Mouse (Mus musculus): Measurements from ENCODE around the gene Eme1. TPM values are rescaled to one million over a fixed set of nuclear protein-coding genes. Genes with fewer than 3 reads are reported as not detected.
A peak's percentile ranks its signal among the peaks of the same experiment; 100 is the strongest.

Eme1 gene
- polyA plus RNA-seq, 1 experiment from 2014 or later: 24.9 TPM

DNA sequence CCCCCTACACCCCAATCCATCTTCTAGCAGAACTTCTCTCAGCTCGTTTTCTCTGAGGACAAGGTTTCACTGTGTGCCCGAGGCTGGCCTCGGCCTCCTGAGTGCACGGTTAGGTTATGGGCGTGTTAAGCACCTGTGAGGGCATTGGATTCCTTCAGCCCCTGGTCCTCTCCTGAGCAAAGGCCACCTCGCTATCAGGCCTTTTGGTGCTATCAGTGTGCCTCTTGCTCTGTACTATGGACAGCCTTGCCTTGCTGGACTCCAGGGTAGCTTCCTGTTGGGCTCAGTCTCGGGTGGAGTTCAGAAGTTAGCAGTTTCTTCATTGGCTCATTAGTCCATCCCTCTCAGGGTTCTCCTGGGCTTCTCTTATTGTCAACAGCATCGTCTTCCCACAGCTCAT is 20.8 kb downstream of the Eme1 start:
- 84% methylated on average over 8 of the region's 8 CpGs for WGBS
- H3K36me3 ChIP-seq: peaks cover 69% of the 10 kb centered on the region

DNA sequence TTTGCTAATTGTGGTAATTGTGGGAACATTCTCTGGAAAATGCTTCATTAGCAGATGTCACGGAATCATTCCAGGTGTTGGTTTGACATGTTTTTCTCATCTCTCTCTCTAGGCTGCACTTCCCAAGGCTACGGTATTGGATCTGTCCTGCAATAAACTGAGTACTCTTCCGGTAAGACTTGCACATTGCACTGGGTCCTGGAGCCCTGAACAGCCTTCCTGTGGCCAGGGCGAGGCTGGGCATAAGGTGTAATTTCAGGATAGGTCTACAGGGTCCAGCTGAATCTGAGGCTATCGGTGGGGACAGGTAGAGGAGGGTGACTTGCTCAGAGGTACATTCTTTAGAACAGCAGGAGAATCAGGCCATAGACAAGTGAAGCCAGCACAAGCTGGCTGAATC is 21.8 kb downstream of the Eme1 start:
- Histone ChIP-seq H3K4me3 (no peak overlapping the region), H3K27ac (no peak overlapping the region), H3K4me2 (replicated peaks) (no peak overlapping the region; the same call in 1 of the 2 replicates), H3K9ac (no peak overlapping the region), H3K27me3 (no peaks in the 10 kb centered on the region), H3K4me1 (peaks cover 13% of the 10 kb centered on the region), H3K36me3 (peaks cover 58% of the 10 kb centered on the region), H3K9me3 (no peaks in the 10 kb centered on the region)
- WGBS: 93% methylated on average over 5 of the region's 5 CpGs
- no peak for ATAC-seq (ENCODE audit: low FRiP score, low read depth)

More for the DNA sequence above, 20.8 kb downstream of the Eme1 start:
- H3K4me1 ChIP-seq: peaks cover 13% of the 10 kb centered on the region
- no peak overlapping the region for H3K9ac ChIP-seq
- no peak for ATAC-seq (ENCODE audit: low FRiP score, low read depth)
- H3K9me3 ChIP-seq: no peaks in the 10 kb centered on the region
- no peak overlapping the region for H3K27ac ChIP-seq
- no peak overlapping the region for H3K4me3 ChIP-seq
- H3K4me2 ChIP-seq (replicated peaks): no peak overlapping the region
- H3K27me3 ChIP-seq: no peaks in the 10 kb centered on the region

DNA sequence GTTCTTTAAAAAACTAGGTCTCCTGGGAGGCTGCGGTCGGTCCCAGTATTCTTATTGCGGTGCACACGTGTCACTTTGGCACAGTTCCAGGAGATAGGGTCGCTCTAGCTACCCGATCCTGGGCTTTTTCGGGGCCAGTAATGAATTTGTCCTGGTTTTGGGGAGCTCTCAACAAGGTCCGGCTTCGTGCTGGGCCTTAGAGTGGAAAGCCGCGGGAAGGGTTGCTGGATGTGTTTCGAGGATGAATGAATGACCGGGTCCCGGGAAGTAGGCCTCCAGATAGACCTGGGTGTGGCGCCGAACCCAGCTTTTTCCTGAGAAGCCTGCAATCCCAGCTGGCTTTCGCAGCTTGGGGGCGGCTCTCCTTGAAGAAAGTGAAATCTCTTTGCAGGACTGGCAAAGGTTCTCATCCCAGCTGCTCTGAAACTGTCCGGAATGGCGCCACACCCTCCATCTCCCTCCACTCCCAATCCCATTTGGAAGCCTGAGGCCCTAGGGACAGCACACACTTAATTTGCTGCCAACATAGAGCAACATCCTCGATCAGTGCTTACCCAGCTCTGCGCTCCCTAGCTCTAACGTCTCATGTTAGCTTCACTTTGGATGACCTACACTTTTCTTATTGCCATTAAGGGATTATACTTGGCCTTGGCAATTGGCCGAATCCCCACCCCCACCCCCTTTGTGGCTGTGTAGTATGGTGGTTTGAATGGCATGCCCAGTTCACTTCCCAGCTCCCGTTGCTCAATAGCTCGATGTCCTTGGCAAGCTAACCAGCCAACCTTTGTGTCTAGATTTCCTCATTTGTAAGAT is 23.4 kb downstream of the Eme1 start:
- Histone ChIP-seq H3K4me2 (replicated peaks) (peak overlapping the region; percentile 92), H3K9ac (peak overlapping the region; percentile 90), H3K4me1 (peaks cover 13% of the 10 kb centered on the region), H3K9me3 (no peaks in the 10 kb centered on the region), H3K36me3 (peaks cover 43% of the 10 kb centered on the region), H3K27ac (peak overlapping the region; percentile 72), H3K27me3 (no peaks in the 10 kb centered on the region), H3K4me3 (peak overlapping the region; percentile 99)
- 12% methylated on average over 26 of the region's 26 CpGs for WGBS
- peak; percentile 21; the same call in 1 of the 2 replicates for ATAC-seq (ENCODE audit: low FRiP score, low read depth)

DNA sequence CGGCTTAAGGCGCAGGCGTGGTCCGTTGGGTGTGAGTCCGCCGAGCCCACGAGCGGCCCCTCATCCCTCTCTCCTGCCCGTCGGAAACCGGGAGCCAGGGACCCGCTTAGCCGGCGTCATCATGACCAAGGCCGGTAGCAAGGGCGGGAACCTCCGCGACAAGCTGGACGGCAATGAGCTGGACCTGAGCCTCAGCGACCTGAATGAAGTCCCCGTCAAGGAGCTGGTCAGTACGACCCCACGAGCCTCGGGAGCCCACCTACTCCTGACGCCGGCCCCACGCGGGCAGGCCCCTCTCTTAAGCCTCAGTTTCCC is 23.9 kb downstream of the Eme1 start:
- peak overlapping the region; percentile 92 for H3K4me2 ChIP-seq (replicated peaks)
- WGBS: under 1% methylated on average over 28 of the region's 28 CpGs
- H3K9ac ChIP-seq: peak overlapping the region; percentile 90
- peak; percentile 49 for ATAC-seq (ENCODE audit: low FRiP score, low read depth)
- H3K27me3 ChIP-seq: no peaks in the 10 kb centered on the region
- H3K27ac ChIP-seq: peak overlapping the region; percentile 72
- H3K9me3 ChIP-seq: no peaks in the 10 kb centered on the region
- peaks cover 13% of the 10 kb centered on the region for H3K4me1 ChIP-seq
- peaks cover 37% of the 10 kb centered on the region for H3K36me3 ChIP-seq
- H3K4me3 ChIP-seq: peak overlapping the region; percentile 99

DNA sequence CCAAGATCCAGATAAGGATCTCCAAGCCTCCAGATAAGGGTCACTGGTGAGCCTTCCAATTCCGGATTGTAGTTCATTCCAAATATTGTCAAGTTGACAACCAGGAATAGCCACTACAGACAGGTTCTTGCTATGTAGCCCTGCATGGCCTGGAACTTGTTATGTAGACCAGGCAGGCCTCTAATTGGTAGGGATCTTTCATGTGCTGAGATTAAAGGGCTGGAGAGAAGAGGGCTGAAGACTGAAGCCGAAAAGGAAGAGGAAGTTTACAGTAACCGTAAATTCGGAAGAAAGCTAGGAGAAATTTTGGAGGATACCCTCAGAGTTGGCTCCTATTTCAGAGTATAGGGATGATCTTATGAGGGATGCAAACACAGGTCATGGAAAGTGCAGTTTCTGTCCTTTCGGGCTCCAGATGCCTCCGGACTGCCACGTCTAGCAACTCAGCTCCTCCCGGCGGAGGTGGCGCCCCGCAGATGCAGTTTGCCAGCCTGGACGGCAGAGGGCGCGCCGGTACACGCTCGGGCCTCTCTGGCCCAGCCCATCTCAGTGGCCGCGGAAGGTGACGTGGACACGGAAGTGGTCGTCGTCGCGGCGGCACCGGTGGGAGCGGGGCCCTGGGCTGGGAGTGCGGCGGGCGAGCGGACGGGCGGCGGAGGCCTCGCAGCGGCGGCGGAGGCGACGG is 24.4 kb downstream of the Eme1 start, which contains the start of gene Lrrc59:
Gene Lrrc59 (plus strand): TSS at position 569 of the 685 bp plus-strand sequence.
- Histone ChIP-seq H3K4me2 (replicated peaks) (peak within 1 kb of the TSS; percentile 92), H3K27me3 (no peaks in the 10 kb centered on the region), H3K9me3 (no peaks in the 10 kb centered on the region), H3K27ac (peak within 1 kb of the TSS; percentile 72), H3K4me1 (peaks cover 13% of the 10 kb centered on the region), H3K9ac (peak within 1 kb of the TSS; percentile 90), H3K36me3 (peaks cover 32% of the 10 kb centered on the region), H3K4me3 (peak within 1 kb of the TSS; percentile 99)
- 5% methylated on average over 32 of the region's 41 CpGs for WGBS
- ATAC-seq (ENCODE audit: low FRiP score, low read depth): peak; percentile 96

DNA sequence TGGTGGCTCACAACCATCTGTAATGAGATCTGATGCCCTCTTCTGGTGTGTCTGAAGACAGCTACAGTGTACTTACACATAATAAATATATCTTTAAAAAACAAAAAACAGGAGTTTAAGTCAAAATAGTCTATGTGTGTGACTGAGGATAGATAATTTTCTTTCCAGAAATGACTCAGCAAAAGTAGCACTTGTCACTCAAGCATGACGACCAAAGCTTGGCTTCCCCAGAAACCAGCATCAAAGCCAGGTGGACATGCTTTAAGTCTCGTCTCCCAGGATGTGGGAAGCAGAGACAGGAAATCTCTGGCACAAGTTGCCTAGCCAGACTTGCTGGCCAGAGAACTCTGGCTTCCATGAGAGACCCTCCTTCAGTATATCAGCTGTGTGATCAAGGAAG is 31.6 kb downstream of the Eme1 start:
- no peaks in the 10 kb centered on the region for H3K36me3 ChIP-seq
- no peak overlapping the region for H3K9ac ChIP-seq
- H3K4me3 ChIP-seq: no peak overlapping the region
- H3K9me3 ChIP-seq: no peaks in the 10 kb centered on the region
- no peak overlapping the region for H3K4me2 ChIP-seq (replicated peaks)
- H3K27ac ChIP-seq: no peak overlapping the region
- no peak for ATAC-seq (ENCODE audit: low FRiP score, low read depth)
- H3K27me3 ChIP-seq: no peaks in the 10 kb centered on the region
- 76% methylated on average over 2 of the region's 2 CpGs for WGBS
- H3K4me1 ChIP-seq: no peaks in the 10 kb centered on the region

DNA sequence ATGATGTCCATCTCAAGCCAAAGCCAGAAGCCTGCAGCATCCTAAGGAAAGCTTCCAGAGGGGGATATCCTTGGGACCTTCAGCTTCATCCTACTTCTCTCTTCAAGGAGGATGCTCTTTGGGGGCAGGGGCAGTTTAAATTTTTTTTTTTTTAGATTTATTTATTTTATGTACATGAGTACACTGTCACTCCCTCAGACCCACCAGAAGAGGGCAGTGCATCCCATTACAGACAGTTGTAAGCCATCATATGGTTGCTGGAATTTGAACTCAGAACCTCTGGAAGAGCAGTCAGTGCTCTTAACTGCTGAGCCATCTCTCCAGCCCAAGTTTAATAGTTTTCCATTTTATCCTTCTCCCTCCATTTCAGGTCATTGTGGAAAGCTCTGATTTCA is 32.3 kb downstream of the Eme1 start:
- no peak for ATAC-seq (ENCODE audit: low FRiP score, low read depth)
- H3K9ac ChIP-seq: no peak overlapping the region
- no peaks in the 10 kb centered on the region for H3K27me3 ChIP-seq
- no peaks in the 10 kb centered on the region for H3K36me3 ChIP-seq
- no peaks in the 10 kb centered on the region for H3K4me1 ChIP-seq
- no peak overlapping the region for H3K4me3 ChIP-seq
- H3K27ac ChIP-seq: no peak overlapping the region
- no peaks in the 10 kb centered on the region; the same call in 1 of the 2 replicates for H3K9me3 ChIP-seq
- no peak overlapping the region for H3K4me2 ChIP-seq (replicated peaks)

DNA sequence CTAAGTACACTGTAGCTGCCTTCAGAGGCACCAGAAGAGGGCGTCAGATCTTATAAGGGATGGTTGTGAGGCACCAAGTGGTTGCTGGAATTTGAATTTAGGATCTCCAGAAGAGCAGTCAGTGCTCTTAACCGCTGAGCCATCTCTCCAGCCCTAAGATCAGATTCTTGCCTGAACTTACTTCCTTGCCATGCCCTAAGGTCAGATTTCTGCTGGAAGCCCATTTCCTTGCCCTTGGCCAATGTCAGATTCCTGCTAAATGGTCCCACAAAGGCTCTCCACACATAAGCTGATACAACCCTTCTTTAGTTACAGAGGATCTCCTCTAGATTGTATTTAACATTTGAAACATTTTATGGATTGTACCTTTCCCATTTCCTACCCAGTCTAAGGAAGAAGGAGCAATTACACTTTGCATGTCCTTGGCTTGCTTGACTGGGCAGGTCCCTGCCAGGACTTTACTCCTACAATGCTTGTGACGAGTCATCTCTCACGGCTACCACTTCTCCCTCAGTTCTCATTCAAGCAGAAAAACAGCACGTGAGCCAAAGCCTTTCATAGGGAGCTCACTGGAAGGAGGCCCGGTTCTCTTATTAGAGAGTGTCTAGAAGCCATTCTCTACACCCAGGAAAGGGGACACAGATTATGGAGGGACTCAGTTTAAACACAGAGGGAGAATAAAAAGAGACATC is 32.9 kb downstream of the Eme1 start:
- ATAC-seq (ENCODE audit: low FRiP score, low read depth): no peak
- H3K4me2 ChIP-seq (replicated peaks): no peak overlapping the region

DNA sequence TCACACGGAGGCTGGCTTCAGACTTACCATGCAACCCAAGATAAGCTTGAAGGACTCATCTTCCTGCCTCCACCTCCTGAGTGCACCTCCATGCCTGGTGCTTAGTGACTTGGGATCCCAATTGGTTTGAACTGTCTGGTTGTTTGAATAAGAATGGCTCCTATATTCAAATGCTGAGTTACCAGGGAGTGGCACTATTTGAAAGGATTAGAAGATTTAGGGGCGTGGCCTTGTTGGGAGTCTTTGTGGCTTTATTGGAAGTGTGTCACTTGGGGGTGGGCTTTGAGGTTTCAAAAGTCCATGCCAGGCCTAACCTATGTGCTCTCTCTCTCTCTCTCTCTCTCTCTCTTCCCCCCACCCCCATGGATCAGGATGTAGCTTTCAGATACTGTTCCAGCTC is 36.1 kb downstream of the Eme1 start:
- Histone ChIP-seq H3K4me3 (no peak overlapping the region), H3K27me3 (peaks cover 15% of the 10 kb centered on the region; the same call in 1 of the 2 replicates), H3K9ac (no peak overlapping the region), H3K4me1 (no peaks in the 10 kb centered on the region), H3K27ac (no peak overlapping the region), H3K4me2 (replicated peaks) (no peak overlapping the region), H3K36me3 (no peaks in the 10 kb centered on the region), H3K9me3 (no peaks in the 10 kb centered on the region; the same call in 1 of the 2 replicates)
- WGBS: 94% methylated on average over 2 of the region's 2 CpGs
- no peak for ATAC-seq (ENCODE audit: low FRiP score, low read depth)

More for the DNA sequence above, 32.9 kb downstream of the Eme1 start:
- Histone ChIP-seq H3K27ac (no peak overlapping the region), H3K4me1 (no peaks in the 10 kb centered on the region), H3K36me3 (no peaks in the 10 kb centered on the region), H3K9me3 (no peaks in the 10 kb centered on the region; the same call in 1 of the 2 replicates), H3K9ac (no peak overlapping the region), H3K4me3 (no peak overlapping the region), H3K27me3 (no peaks in the 10 kb centered on the region)
- 65% methylated on average over 6 of the region's 6 CpGs for WGBS

DNA sequence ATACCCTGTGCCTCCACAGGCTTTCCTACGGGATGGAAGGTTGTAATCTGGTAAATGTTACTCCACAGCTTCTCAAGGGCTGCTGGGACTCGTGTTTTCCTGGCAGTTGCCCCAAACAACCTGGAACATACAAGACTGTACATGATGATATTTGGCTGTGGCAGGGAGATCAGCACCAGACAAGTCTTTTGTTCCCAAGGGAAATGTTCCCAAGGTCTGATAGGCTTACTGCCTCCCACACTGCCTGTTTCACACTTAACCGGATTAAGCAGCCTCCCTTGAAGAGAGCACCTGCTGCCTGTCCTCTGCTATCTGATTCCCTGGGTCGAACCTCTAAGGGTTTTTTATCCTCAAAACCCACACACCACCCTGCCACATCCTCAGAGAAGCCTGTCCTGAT is 38.3 kb downstream of the Eme1 start:
- no peak for ATAC-seq (ENCODE audit: low FRiP score, low read depth)
- Histone ChIP-seq H3K9ac (no peak overlapping the region), H3K27ac (no peak overlapping the region), H3K4me1 (no peaks in the 10 kb centered on the region), H3K4me2 (replicated peaks) (no peak overlapping the region), H3K9me3 (no peaks in the 10 kb centered on the region; the same call in 1 of the 2 replicates), H3K4me3 (no peak overlapping the region), H3K27me3 (peaks cover 19% of the 10 kb centered on the region; the same call in 1 of the 2 replicates), H3K36me3 (no peaks in the 10 kb centered on the region)
- WGBS: 28% methylated on average over 4 of the region's 4 CpGs

DNA sequence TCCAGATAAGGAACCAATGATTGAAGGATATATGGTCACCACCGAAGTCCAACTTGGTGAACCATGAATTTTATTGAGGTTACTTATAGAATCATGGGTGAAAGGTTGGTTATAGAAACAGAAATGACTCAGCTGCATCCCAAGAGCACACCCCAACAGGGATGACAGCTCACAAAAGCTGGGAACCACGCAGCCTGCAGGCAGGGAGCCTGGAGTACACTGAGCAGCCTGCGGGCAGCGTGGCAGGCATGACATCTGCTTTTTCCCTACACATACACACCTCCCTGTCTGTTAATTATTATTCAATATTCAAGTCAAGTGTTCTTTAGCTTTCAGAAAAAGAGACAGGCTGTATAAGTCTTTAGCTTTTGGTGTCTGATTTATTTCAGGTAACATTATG is 39.2 kb downstream of the Eme1 start:
- no peak overlapping the region for H3K9ac ChIP-seq
- ATAC-seq (ENCODE audit: low FRiP score, low read depth): no peak
- 80% methylated on average over 4 of the region's 4 CpGs for WGBS
- H3K27ac ChIP-seq: no peak overlapping the region
- H3K9me3 ChIP-seq: no peaks in the 10 kb centered on the region; the same call in 1 of the 2 replicates
- H3K4me3 ChIP-seq: no peak overlapping the region
- H3K4me1 ChIP-seq: no peaks in the 10 kb centered on the region
- H3K4me2 ChIP-seq (replicated peaks): no peak overlapping the region
- H3K27me3 ChIP-seq: peaks cover 19% of the 10 kb centered on the region; the same call in 1 of the 2 replicates
- H3K36me3 ChIP-seq: no peaks in the 10 kb centered on the region
